Mouse (Mus musculus) T-helper 17 cell (primary cell): ENCODE measurements around the gene Hipk2.

ENCODE experiments used
- in situ Hi-C, 2 experiments: fragments of 300-600 bp; cut with MboI, MseI; formaldehyde crosslinking; loops; 1 replicate in 1 of 2; 2 replicates in 1 of 2; pipeline ENCODE4 v1.15.1; 2025; ENCODE audit warnings: high pct_unique_total_duplicates in 2 of 2

Hipk2 gene

GRCm38 (mm10) chr6:38759922-38760620 is 115.9 kb downstream of the Hipk2 start:
- in situ Hi-C loops, result no loop called here

DNA sequence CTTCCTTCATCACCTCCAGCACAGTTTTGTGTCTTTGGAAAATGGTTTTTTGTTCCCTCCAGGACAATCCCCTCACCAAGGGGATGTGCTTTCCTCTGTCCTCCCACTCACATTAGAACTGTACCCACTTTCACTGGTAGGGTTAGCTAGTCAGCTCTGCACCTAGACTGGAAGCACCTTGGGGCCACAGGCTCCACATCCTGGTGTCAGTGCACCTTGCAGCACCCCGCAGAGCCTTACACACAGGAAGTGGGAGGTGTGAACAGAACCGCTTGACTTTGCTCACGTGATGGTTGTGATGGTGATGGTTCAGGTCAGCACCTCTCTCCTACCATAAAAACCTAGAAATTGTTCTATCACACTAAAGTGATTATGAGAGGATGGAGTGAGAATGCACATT is 116.8 kb downstream of the Hipk2 start:
- in situ Hi-C loops, result no loop called here

GRCm38 (mm10) chr6:38757597-38757996 is 118.4 kb downstream of the Hipk2 start:
- in situ Hi-C loops, result no loop called here

DNA sequence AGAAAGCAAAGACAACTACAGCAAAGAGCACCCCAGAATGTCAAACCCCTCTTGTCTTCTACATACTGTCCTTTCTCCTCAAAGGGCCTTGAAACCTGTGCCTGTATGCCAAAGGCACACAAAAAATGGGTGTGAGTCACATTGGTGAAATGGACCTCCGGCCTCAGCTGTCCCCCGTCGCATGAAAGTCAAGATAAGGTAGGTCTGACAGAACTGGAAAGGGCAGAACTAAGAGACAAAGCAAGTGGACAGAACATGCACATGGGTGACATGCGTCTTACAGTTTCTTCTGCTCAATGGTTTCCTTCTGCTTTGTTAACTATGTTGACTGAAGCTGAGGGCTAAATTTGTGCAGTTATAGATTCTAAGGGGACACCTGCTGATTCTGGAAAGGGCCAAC is 119.0 kb downstream of the Hipk2 start:
- in situ Hi-C loops, result no loop called here

DNA sequence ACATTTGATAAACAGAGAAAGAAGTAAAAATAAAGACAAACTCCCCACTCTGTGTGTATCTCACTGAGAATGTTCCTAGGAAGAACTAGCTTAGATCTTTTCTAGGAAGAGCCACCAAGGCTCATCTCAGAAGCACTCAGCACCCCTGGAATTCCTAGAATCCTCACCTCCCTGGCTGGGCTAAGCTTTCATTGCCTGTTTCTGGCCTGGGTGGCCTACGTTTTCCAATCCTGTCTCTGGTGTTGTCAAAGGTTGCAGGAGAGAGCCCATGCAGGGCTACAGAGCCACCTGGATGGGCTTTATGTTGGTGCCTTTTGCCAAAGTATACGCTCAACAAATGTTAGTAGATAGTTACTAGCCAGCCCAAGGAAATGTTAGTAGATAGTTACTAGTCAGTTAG is 120.0 kb downstream of the Hipk2 start:
- in situ Hi-C loops, result no loop called here

DNA sequence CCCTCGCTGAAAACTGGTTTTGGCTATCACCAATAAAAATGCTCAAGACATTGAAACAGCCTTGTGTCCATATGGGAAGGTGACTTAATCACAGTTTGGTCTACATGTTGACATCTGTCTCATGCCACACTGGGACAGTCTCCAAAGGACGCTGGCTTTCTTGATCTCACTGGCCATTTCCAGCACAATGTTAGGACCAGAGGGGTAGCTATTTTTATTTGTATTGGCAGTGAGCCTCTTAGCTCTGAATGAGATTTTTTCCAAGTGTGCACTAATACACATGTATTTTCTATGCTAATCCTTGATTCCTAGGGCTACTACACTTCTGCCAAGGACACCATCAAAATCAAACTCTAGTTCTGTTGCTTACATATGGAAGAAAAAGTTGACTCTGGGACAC is 120.8 kb downstream of the Hipk2 start:
- in situ Hi-C loops, result no loop called here

DNA sequence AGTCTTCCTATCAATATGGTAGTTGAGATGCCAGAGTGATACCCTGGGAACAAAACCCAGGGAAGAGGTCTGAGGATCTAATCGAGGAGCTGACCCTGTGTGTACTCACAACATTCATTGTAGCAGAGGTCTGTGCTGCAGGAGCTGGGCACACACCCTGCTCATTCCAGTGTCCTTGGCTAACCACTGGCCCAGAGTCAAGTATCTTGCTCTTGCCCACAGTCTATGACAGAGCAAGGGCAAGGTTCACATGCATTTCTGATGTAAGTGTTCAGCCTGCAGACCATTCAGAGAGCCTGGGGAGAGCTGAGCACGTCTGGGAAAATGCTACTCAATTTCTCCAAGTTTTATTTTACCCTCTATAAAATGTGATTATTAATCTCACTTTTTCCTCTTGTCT is 122.2 kb downstream of the Hipk2 start:
- in situ Hi-C loops, result no loop called here

DNA sequence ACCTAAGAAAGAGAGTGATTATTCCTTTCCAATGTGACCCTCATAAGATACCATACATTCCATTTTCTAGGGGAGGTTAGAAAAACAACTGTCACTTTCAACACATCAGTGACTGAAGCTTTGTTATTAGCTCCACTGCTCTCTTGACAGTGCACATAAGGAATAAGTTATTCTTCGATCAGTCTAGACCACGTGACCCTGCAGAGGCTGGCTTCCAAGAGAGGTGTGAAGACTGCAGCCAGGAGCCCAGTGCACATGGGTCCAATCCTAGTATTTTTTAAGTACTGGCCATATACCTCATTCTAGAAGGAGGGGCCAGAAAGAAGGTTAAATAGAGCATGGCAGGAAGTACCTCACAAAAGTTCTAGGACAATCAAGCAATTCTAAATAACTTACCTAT is 122.9 kb downstream of the Hipk2 start:
- in situ Hi-C loops, result no loop called here

GRCm38 (mm10) chr6:38752495-38752894 is 123.5 kb downstream of the Hipk2 start:
- in situ Hi-C loops, result no loop called here

GRCm38 (mm10) chr6:38748037-38748436 is 127.9 kb downstream of the Hipk2 start:
- in situ Hi-C loops, result no loop called here

DNA sequence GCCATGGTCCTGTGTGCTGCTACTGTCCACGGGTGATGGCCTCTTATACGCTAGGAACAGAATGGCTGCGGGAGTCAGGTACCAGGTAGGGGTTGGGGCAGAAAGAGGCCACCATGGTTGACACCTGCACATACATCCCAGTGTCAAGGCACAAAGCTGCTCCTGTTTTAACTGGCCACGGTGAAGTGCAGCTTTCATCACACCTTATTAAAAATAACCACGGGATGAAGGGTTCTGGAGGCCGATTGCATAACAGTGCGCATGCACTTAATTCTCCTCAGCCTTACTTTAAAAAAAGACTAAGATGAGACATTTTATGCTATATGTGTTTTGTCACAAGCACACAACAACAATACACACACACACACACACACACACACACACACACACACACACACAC is 132.6 kb downstream of the Hipk2 start:
- in situ Hi-C loops, result loop anchor here in 1 of 2 experiments (5.0 kb wide), 1 partner anchor 169 kb away; no protein-coding TSS in a partner anchor

GRCm38 (mm10) chr6:38742441-38742840 is 133.5 kb downstream of the Hipk2 start:
- in situ Hi-C loops, result loop anchor here in 1 of 2 experiments (5.0 kb wide), 1 partner anchor 170 kb away; no protein-coding TSS in a partner anchor

DNA sequence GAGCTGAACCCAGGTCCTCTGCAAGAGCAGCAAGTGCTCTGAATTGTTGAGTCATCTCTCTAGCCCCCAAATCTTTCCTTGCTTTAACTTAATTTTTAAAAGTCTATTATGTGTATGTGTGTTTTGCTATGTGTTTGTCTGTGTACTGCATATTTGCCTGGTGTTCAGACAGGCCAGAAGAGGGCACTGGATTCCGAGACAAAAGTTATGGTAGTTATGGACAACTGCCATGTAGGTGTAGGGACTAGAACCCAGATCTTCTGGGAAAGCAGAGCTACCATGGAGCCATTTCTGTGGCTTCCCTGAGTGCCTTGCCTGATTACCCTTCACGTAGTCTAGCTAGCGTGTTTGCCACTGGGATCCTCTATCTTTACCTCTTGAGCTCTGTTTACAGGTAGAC is 134.9 kb downstream of the Hipk2 start:
- in situ Hi-C loops, result loop anchor here in 1 of 2 experiments (5.0 kb wide), 1 partner anchor 171 kb away; no protein-coding TSS in a partner anchor

- in situ Hi-C loops, result no loop called here
These were observed 136.7 kb downstream of the Hipk2 start for GRCm38 (mm10) chr6:38739266-38739665.

DNA sequence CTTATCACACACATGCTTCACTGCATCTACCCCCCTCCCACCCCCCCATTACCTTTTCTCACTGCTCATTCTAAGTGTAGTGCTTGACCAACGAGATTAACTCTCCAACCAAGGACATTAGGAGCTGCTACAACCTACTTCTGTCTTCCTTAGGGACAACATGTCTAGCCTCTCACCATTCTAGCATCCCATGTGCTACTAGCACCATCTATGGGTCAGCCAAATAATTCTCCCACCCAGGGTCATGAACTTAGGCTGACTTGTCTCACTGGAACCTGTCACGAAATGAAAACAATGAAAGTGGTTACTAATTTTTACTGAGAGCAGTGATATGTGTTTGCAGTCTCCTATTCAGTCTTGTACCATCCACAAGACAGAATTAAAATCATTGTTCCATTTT is 138.2 kb downstream of the Hipk2 start:
- in situ Hi-C loops, result no loop called here

GRCm38 (mm10) chr6:38736240-38736639 is 139.7 kb downstream of the Hipk2 start:
- in situ Hi-C loops, result no loop called here

DNA sequence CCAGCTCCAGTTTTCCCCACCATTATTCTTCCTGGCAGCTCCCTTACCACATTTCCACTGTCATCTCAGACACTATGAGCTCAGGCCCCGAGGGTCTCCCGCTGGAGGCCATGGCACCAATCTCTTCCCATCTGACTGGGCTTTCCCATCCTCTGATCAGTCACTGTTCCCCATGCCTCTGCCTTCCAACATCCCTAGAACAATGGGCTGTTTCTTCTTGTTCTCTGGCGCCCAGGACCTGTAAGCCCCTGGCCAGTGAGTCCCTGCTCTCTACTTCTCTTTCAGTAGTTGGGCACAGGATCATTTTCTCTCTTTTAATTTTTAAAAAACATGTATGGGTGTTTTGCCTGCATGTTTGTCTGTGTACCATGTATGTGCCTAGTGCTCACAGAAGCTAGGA is 143.3 kb downstream of the Hipk2 start:
- in situ Hi-C loops, result loop anchor here in 1 of 2 experiments (5.0 kb wide), 1 partner anchor 160 kb away; no protein-coding TSS in a partner anchor

DNA sequence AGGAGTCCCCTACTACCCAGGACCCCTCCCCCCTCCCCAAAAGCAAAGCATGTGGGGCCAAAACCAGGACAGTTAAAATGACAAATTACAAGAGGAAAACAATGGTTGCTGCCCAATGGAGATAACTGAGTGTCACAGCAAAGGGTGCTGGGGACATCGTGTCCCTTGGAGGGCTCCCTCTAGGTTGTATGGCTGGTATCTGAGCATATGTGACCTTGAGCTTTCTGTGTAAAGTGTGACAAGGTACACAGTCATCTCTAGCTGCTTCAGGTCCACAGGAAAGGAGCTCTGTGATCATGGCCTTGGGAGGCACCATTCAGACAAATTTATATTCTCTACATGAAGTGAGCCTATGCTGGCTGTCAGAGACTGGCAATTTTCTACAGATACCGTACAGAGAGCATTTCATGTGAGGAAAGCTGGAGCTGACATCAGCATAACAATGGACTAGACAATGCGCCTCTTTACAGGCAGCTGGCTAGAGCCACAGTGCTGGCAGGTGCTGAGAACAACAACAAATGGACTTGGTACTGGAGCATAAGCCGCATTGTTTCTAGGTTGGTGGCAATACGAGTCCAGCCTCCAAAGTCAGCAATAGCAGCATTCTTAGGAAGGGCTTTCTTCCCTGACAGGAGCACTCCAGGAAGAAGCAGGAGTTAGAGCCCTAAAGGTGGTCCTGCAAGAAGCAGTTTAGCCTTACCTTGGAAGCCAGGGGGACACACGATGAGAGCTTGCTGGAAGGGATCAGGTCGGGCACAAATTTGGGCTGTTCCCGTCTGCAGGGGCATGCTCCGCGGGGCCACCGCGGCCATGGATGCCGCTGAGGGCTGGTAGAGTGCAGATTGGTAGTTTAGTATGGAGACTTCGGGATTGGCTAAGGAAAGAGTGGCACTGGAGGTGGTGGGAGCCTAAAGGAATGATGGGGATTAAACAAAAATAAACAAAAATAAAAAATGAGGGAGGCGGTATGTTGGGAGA is 145.5 kb downstream of the Hipk2 start:
- in situ Hi-C loops, result loop anchor here in 1 of 2 experiments (5.0 kb wide), 1 partner anchor 162 kb away; no protein-coding TSS in a partner anchor

DNA sequence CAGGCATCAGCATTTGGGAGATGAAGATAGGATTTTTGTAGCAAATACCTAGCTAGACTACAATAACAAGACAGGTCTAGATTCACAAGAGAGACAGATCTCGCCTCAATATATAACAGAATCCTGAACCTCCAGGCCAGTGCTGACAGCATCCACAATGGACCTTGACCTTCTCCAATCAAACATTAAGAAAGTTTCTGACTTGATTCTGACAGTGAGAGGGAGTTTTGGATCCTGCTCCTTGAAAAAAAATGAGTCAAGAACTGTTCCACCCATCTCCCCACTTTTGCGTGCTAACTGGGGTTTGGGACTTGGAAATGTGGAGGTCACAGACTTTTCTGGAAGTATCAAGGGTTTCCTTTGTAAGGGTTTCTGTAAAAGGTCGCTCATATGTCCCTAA is 150.4 kb downstream of the Hipk2 start:
- in situ Hi-C loops, result no loop called here

- in situ Hi-C loops, result no loop called here
These were observed 154.6 kb downstream of the Hipk2 start for GRCm38 (mm10) chr6:38721361-38721760.

DNA sequence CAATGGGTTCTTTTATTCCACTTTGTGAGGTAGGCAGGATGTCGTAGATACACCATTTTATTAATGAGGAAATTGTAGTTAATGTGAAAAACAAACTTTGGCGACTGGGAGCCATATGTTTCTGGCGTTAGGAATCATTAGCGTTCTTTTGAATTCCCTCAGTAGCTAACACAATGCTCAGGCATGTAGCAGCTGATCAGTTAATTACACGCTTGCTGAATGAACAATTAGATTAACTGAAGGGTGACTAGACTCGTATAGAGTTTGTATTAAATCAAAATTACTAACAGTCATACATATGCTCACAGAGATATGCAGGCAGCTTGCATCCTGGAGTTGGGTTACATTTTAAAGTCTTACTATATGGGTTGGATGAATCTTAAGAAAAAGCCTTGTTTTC is 156.7 kb downstream of the Hipk2 start:
- in situ Hi-C loops, result no loop called here

DNA sequence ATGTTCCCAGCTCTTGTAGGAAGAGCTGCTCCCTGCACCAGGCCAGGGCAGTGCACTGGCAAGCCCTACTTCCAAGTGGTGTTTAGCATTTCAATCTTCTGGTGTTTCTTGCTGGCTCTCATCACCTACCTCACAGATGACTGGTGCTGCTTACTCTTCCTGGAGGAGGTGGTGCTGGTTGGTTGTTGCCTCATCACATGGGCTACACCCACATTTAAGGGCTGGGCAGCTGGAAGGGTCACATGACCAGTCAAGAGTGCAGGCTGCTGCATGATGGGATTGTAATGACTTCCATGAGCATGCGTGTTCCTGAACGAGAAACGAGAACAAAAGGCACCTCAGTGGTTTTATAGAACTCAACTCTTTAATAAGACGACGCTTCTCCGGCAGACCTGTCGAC is 157.3 kb downstream of the Hipk2 start:
- in situ Hi-C loops, result no loop called here
